8 mouse cellular contexts compared by ENCODE assay signal in genomic region chr5:36958837-36959236, GRCm38 (mm10). TPM values are rescaled to one million over a fixed set of nuclear protein-coding genes. Genes with fewer than 3 reads are reported as not detected.
DNase-seq lines count a peak whose midpoint lies in the region; ATAC-seq and TF ChIP-seq lines count a peak whose summit lies in the region.

No protein-coding gene starts in this region.

- WGBS in large intestine, adult 2 months: 32% methylated on average over 5 of the region's 5 CpGs

- DNase-seq in cerebellum, adult 18-20 months: peak; percentile 59 to 72
- peak; percentile 51 for DNase-seq in Muller cell, postnatal 12 days (ENCODE audit: inconsistent ontology term)
- DNase-seq in cerebellum, postnatal 36 days: peak; percentile 76 to 78
- DNase-seq in gastrocnemius, adult 2 months: peak; percentile 71
- peak; percentile 29 for DNase-seq in large intestine, adult 2 months (ENCODE audit: low read depth, low spot score)
- DNase-seq in right cerebral cortex, postnatal 25 days: peak; percentile 53

- TF ChIP-seq CTCF in gastrocnemius, adult 2 months (IDR thresholded peaks at IDR 0.05): peak; percentile 72

- no peak overlapping the region for H3K27ac ChIP-seq in gastrocnemius, adult 2 months

- no peak overlapping the region for H3K4me3 ChIP-seq in gastrocnemius, adult 2 months

- intact Hi-C loops in gastrocnemius, adult 2 months (cut with DNase I): loop anchor here (1.0 to 10.0 kb wide), 2 partner anchors 43 to 124 kb away; partner anchors contain the start of gene Man2b2

- no peak for ATAC-seq in cerebellum, adult (ENCODE audit: insufficient number of reproducible peaks, low FRiP score, low TSS enrichment)
- peak; percentile 88 for ATAC-seq in megakaryocyte, adult 5-6 weeks (ENCODE audit: poor library complexity, severe bottlenecking)

RNA-seq across cellular contexts. Expression of gene Wfs1, which starts 30.2 kb away (rescaled TPM):
- total RNA-seq in gastrocnemius, adult 2 months (2021): 10 to 100 TPM; 49.9 to 86.0 TPM
- 14.6 and 16.4 TPM in 2 replicates for polyA plus RNA-seq in large intestine, adult 2 months (2012; rRNA removed)
- 5.3 and 5.4 TPM in 2 replicates for total RNA-seq in megakaryocyte, adult 5-6 weeks (2015)
- 6.0 and 7.5 TPM in 2 replicates for total RNA-seq in megakaryocyte, adult 5-6 weeks (2017)

Comparison
In these comparisons a context has a peak if more than half of its experiments do, and no peak if none do; other contexts are left out.
1. RNA of gene Wfs1, which starts 30.2 kb away (total RNA-seq): 49.9 to 86.0 TPM in gastrocnemius, adult 2 months; 5.3 to 7.5 TPM in megakaryocyte, adult 5-6 weeks; every median in the first group is over 4 times any median in the second.
2. Peak in every context shown above with its lines, with median percentiles within 50 percentile points of each other: DNase-seq.